Mouse (Mus musculus): ENCODE results near the gene Timm22. TPM values are rescaled to one million over a fixed set of nuclear protein-coding genes. Genes with fewer than 3 reads are reported as not detected.
A peak's percentile ranks its signal among the peaks of the same experiment; 100 is the strongest.

Gene Timm22
- total RNA-seq, 2 experiments from 2014 or later = 42.6 to 44.1 TPM

DNA sequence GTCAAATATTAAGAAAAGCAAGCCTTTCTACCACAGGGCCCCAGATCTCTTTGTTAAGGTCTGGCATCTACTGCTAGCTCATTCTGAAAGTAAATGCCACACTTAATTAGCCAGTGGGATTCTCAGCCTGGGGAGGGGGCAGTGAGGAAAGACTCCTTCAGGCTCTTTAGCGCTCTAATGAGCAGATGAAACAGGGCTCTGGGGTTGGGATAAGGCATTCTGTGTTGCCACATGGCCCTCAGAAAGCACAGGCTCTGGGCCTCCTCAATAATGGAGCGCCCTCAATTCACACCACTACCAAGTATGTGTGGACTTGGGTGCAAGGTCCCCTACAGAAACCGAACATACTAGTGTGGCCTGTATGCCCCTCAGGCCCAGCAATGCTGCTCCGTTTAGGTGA is 21.7 kb upstream of the Timm22 start:
- intact Hi-C loops (cut with DNase I) = no loop called here
- no peak for DNase-seq (ENCODE audit: extremely low spot score in 1 of 2, low spot score in 2 of 2)

DNA sequence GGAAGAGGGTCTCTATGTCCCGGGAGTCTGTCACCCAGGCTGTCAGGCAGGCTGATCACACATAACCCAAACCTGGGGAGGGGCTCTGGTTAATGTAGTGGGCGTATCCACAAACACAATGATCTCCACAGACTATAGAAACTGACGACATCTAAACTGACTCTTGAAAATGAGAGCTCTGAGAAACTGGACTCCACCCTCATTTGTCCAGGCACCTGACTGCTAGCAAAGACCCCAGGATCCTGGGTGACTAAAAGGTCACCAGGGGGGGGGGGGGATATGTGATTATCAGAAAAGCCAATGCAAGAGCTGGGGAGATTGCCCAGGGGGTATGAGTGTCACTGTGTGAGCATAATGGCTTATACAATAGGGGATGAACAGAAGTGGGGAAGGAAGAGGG is 21.0 kb upstream of the Timm22 start:
- intact Hi-C loops (cut with DNase I) = no loop called here
- no peak for DNase-seq (ENCODE audit: extremely low spot score in 1 of 2, low spot score in 2 of 2)

DNA sequence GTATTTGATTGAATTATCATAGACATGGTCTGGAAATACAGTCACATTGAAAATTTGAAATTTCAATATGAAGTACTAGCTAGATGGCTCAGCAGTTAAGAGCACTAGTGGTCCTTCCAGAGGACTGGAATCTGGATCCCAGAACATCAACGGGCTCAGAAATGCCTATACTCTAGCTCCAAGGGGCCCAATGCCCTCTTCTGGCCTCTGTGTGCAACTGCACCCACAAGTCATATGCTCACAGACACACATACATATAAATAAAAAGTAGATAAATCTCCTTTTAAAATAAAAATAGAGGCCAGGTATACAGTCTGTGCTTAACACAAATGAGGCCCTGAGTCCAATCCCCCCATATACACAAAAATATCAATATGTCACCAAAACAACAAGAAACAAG is 19.7 kb upstream of the Timm22 start:
- intact Hi-C loops (cut with DNase I) = no loop called here
- no peak for DNase-seq (ENCODE audit: extremely low spot score in 1 of 2, low spot score in 2 of 2)

DNA sequence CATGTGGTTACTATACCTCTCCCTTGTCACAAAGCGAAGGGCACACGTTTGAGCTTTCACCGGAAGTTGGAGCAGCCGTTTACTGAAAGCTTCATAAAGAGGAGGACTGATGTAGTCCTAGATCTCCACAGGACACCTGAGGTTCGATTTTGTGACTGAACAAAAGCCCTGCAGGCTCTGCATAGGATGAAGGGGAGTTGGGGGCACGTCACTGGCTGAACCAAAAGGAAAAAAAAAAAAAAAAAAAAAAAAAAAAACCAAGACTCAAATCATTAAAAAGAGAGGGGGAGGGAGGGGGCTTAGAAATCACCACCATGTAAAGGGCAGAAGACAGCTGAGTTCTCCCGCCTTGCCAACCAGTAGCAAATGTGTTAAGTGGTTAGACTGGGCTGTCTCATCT is 18.0 kb upstream of the Timm22 start:
- intact Hi-C loops (cut with DNase I) = no loop called here
- DNase-seq (ENCODE audit: extremely low spot score in 1 of 2, low spot score in 2 of 2) = no peak

DNA sequence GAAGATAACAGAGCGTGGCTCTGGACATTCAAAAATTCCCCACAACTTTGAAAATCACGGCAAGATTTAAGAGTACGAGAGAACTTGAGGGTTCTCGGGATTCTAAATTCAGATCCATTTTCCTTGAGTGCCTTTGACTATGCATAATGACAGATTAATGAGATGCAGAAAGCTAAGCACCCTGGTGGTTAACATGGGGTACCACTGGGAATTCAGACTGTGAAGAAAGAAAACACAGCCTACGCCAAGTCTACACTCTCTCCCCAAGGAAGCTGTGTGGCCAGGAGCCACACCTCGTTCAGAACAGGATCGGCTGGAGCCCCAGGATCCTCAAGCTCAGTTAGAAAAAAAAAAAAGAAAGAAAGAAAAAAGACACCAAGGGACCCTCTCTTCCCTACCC is 14.2 kb upstream of the Timm22 start:
- intact Hi-C loops (cut with DNase I) = loop anchor here (10.0 kb wide), 1 partner anchor 608 kb away; no protein-coding TSS in a partner anchor

DNA sequence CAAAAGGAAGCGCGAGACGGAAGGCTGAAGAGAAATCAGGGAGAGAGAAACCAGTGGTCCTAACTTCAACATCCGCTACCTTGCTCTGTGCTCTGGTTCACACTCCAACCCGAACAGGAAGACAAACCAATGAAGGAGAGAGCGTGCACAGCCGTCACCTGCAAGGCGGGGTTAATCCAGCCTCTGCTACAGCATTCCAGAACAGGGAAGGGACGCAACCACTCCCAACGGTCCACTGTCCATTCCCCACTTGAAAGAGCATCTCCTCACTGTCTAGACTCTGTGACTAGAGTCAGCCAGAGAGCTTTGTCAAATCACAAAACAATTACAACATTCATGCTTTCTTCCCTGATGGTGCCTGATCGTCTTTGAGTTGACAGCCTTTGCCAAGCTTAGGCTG is 13.8 kb upstream of the Timm22 start:
- DNase-seq (ENCODE audit: extremely low spot score in 1 of 2, low spot score in 2 of 2) = no peak
- intact Hi-C loops (cut with DNase I) = loop anchor here (10.0 kb wide), 1 partner anchor 608 kb away; no protein-coding TSS in a partner anchor

More for the DNA sequence above, 14.2 kb upstream of the Timm22 start:
- no peak for DNase-seq (ENCODE audit: extremely low spot score in 1 of 2, low spot score in 2 of 2)

DNA sequence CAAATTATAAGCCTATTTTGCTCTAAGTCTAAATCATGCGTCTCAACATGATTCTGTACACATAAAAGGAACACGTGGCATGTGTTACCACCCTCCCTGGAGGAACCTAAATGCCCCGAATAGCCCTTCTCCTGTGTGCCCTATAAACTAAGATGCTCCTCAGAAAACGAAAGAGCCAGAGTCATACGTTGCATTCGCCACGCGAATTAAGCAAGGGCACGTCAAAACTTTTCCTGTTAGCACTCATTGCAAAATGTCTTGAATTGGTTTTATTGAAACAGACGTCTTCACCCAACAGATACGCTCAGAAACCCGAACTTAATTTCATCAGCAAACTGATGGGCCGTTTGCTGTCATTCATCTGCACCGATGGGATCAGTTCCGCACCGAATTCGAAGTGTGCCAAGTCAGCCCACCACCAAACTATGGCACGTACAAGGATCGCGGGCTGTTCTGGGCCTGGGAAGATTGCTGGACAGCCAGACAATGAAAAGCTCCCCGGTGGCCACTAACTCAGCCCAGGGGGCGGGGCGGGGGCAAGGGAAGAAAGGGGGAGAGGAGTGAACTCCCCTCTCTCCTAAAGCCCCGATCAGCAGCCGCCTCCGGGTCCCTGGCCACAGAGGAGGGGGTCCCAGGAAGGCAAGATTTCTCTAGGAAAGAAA is 9.0 kb upstream of the Timm22 start:
- intact Hi-C loops (cut with DNase I) = loop anchor here (2.0 to 10.0 kb wide), 3 partner anchors 125 to 613 kb away; no protein-coding TSS in a partner anchor
- DNase-seq (ENCODE audit: extremely low spot score in 1 of 2, low spot score in 2 of 2) = peak in 1 of 2 experiments; percentile 59

DNA sequence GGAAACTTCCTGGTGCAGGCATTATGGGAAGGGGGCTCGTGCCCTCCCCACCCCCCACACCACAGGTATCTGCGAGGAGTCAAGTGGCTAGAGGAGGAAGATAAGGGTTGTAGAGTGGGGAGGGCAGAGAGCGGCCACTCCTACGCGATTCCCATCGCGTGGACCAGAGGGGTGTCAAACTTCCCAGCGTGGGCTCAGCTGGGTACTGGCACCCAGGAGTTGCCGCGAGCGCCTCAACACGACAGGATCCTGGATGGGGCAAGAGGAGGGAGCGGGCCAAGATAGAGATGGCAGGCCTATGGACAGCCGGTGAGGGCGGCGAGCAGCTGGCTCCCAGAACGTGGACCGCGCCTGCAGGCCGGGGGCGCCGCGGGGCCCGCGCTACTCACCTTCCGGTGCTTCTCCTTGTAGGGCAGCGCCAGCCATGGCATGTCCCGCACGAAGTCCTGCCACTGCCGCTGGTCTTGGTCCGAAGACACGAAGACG is 8.4 kb upstream of the Timm22 start:
- peak in 1 of 2 experiments; percentile 62 for DNase-seq (ENCODE audit: extremely low spot score in 1 of 2, low spot score in 2 of 2)
- intact Hi-C loops (cut with DNase I) = loop anchor here (2.0 to 10.0 kb wide), 3 partner anchors 126 to 614 kb away; no protein-coding TSS in a partner anchor

DNA sequence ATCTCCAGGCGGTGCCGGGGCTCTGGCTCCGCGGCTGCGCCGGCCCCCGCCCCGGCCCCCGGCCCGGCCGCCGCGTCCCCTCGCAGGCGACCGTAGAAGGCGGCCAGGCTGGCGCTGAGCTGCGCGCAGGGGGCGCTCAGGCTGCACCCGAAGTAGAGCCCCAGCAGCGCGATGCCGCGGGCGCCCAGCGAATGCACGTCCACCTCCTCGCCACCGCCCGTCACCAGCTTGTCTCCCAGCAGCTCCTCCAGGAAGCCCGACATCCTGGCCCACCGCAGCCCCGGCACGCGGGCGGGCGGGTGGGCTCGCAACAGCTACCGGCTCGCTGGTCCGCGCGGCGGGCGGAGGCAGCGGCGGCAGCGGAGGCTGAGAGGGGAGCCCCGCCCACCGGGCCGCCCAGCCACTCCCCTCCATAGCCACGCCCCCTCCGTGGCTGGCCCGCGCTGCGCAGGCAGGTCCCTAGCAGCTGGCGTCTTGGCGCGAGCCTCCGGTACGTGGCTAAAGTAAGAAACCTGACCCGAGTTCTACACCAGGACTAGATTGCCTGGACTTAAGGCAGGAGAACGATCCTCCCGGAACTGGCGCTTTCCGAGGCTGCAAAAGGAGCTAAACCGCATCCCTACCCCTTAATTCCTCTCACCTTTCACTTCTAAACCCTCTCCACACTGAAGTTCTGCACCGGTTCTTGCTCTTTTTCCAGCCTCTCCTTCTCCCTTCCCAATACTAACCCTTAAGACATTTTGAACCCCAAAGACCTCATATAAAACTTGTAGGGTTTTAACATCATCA is 7.8 kb upstream of the Timm22 start, which contains the start of gene Nxn:
Gene Nxn, minus strand, starts transcription at position 343 of the 789 bp plus-strand sequence.
- intact Hi-C loops (cut with DNase I) = loop anchor here (2.0 to 10.0 kb wide), 3 partner anchors 127 to 614 kb away; no protein-coding TSS in a partner anchor
- peak; percentile 65 to 92 for DNase-seq (ENCODE audit: extremely low spot score in 1 of 2, low spot score in 2 of 2)

DNA sequence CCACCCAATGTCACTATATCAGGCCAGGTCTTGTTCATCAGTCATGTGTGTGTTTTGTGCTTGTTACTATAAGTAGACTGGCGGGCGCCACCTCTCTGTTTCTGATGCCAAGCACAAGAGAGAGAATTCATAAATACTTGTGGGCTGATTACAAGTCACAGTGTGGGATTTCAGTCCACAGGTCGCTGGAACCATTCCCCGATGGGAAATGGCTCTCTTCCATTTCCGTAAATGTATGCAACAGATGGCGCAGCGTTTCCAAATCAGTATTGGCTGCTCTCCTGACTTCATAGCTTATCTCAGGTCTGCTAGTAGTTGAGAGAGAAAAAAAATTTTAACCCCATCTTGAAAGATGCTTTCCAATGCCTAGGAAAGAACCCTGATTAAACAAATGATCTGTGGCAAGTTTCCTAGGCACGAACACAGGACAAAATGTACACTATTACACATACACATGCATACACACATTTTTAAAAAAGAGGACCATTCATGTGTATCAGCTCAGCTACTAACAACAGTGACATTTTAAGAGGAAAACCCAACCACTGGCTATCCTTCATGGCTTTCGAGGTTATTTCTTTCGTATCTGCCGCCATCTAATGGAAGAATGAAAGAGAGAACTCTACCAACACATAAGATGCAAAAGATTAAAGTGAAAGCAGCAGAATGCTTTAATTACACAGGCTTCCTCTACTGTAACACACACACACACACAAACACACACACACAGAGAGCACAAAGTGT is 7.0 kb upstream of the Timm22 start:
- no peak for DNase-seq (ENCODE audit: extremely low spot score in 1 of 2, low spot score in 2 of 2)
- intact Hi-C loops (cut with DNase I) = loop anchor here (2.0 to 10.0 kb wide), 3 partner anchors 127 to 615 kb away; no protein-coding TSS in a partner anchor

DNA sequence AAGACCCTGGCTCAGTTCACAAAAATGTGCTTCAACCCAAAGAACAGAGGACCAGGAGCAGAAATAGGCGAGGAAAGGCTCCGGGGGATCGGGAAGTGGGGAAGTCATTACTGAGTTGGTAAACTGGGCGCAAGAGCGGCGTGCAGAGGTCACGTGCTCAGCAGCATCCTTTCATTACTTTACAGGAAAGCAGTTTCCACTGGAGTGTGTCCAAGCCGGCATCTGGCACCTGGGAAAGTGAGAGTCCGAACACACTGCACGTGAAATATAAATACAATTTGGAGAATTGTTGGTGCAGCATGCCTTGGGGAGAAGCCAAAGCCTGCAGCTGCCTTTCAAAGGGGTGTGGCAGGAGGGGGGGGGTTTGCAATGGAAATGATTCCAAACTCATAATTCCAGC is 5.4 kb upstream of the Timm22 start:
- intact Hi-C loops (cut with DNase I) = no loop called here
- DNase-seq (ENCODE audit: extremely low spot score in 1 of 2, low spot score in 2 of 2) = peak in 1 of 2 experiments; percentile 52

DNA sequence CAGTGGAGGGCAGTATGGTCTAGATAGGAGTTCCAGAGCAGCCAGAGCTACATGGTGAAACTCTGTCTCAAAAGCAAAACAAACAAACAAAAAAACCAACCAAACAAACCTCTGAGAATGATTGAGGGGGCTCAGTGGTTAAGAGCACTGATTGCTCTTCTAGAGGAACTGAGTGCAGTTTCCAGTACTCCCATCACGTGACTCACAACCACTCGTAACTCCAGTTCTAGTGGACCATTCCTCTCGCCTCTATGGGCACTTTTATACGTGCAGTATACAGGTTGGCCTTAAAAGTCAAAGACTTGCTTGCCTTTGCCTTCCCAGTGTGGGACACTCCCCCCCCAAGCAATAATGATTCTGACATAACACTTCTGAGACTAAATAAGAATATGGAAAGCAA is 1.6 kb upstream of the Timm22 start:
- no peak for DNase-seq (ENCODE audit: extremely low spot score in 1 of 2, low spot score in 2 of 2)
- intact Hi-C loops (cut with DNase I) = no loop called here

DNA sequence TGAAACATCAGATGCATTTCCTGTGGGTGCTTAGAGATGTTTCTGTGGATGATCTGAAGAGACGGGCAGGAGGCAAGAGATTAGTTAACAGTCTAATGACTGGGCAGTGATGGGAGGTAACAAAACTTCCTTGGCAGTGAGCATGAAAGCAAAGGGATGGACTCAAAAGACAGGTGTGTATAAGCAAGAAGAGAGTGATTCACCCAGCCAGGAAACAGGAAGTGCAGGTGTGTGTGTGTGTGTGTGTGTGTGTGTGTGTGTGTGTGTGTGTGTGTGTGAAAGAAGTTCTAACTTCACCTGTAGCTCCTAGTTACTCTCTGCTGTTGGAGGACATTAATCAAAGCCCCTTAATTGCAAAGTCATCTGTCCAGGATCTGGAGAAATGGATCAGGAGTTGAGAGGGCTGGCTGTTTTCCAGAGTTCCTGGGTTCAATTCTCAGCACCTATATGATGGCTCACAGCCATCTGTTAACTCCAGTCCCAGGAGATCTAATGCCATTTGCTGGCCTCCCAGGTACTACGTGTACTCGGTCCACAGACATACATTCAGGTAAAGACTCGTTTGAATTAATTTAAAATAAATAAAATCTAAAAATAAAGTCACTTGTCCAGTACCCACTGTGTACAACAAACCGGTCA is 1.0 kb upstream of the Timm22 start:
- DNase-seq (ENCODE audit: extremely low spot score in 1 of 2, low spot score in 2 of 2) = no peak
- intact Hi-C loops (cut with DNase I) = no loop called here

DNA sequence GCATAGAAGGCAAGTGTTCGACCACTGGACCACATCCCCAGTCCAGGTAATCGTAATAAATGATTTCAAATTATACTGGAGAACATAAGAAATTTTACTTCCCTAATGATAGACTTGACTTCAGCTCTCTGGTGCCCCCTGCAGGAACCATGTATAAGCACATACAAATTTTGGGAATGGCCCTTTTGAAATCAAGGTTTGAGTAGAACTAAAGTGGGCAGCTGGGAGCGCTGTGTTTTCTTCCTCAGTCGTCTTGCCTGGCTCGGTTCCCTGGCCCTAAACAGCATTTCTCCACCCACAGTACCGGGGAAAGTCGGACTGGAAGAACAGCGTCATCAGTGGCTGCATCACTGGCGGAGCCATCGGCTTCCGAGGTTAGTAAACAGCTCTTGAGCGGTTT is 4.1 kb downstream of the Timm22 start:
- intact Hi-C loops (cut with DNase I) = loop anchor here (10.0 kb wide), 1 partner anchor 84 kb away; no protein-coding TSS in a partner anchor
- DNase-seq (ENCODE audit: extremely low spot score in 1 of 2, low spot score in 2 of 2) = peak in 1 of 2 experiments; percentile 75

DNA sequence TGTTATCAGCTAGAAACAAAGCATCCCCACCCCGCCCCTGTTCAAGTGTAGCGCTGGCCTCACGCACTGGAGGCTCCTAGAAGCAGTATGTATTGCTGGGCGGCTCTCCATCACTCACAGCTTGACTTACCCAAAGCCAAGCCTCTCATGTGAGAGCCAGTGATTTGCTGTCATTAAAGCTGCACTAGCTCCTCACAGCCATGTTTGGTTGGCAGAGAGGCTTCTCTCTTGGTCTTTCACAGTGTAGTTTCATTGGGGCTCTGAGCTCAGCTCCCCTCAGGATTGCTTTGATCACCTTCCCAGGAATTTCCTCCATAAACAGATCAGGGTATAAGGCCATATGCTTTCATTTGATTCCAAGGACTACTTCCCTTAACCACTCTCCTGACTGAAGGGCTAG is 6.5 kb downstream of the Timm22 start:
- DNase-seq (ENCODE audit: extremely low spot score in 1 of 2, low spot score in 2 of 2) = peak in 1 of 2 experiments; percentile 80
- intact Hi-C loops (cut with DNase I) = loop anchor here (10.0 kb wide), 1 partner anchor 82 kb away; no protein-coding TSS in a partner anchor

DNA sequence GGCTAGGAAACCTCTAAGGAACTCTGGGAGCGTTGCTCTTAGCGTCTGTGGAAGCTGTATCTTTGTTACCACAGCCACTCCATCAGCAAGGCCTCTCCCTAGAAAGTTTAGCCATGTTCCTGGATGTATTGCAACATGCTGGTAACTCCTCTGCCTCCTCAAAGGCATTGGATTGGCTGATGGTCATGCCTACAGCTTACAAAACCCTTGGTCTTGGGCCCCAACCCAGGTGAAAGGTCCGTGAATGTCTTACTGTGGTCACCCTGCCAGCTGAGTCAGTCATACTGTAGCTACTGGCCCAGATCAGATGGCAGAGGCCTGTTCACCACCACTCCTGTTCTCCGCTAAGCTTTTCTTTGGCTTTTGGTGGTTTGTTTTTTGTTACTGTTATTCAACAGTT is 8.2 kb downstream of the Timm22 start:
- intact Hi-C loops (cut with DNase I) = loop anchor here (10.0 kb wide), 1 partner anchor 80 kb away; no protein-coding TSS in a partner anchor
- DNase-seq (ENCODE audit: extremely low spot score in 1 of 2, low spot score in 2 of 2) = no peak

DNA sequence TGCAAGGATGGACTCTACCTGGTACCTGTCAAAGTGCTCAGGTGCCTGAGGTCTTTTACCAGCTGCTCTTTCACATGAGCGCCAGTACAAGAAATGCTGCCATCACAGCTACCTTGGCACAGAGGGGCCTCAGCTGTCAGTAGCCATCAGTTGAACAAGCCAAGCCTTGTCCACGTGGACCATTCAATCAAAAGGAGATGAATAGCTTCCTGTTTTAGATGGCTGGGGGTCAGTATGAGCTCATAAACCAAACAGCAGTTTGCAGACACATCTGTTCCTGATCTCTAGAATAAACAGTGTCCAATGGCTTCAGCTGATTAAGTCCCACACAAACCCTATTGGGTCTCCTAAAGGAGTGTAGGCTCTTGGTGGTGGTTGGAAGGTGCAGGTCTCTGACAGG is 9.2 kb downstream of the Timm22 start:
- intact Hi-C loops (cut with DNase I) = loop anchor here (2.0 to 10.0 kb wide), 2 partner anchors 39 to 79 kb away; no protein-coding TSS in a partner anchor

DNA sequence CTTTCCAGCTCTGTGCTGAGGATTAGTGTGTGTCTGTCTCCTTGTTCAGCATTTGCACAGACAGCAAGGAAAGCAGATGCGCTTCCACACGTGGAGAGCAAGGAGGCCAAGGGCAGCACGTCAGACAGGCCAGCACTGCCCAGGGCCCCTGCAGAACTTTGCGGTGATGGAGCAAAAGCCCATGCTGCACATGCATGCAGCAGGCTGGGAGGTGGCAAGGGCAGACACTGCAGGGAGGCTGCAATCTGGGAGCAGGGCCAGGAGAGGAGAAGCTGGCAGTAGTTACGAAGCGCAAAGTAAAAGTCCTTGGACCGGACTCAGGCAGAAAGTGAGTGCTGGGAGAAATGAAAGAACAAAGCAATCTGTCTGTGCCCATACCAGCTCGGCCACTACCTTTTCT is 11.7 kb downstream of the Timm22 start:
- intact Hi-C loops (cut with DNase I) = loop anchor here (10.0 kb wide), 1 partner anchor 76 kb away; no protein-coding TSS in a partner anchor
- DNase-seq (ENCODE audit: extremely low spot score in 1 of 2, low spot score in 2 of 2) = peak; percentile 62 to 67

More for the DNA sequence above, 9.2 kb downstream of the Timm22 start:
- DNase-seq (ENCODE audit: extremely low spot score in 1 of 2, low spot score in 2 of 2) = no peak
